Mouse (Mus musculus) midbrain, embryonic 10.5 days (tissue): ENCODE measurements around the gene Dnajb7. TPM values are rescaled to one million over a fixed set of nuclear protein-coding genes. Genes with fewer than 3 reads are reported as not detected.

ENCODE experiments used
- DNase-seq: peaks from one replicate; pipeline ENCODE4 v3.0.0-alpha.2; 2017; ENCODE audit warnings: low spot score
- H3K27ac ChIP-seq: fragments of 300-500 bp; sonication (generic); replicated peaks from 2 replicates; pipeline ENCODE4 v1.5.1; 2016; ENCODE audit warnings: mild to moderate bottlenecking
- H3K27me3 ChIP-seq: fragments of 300-500 bp; sonication (generic); 2 replicates; pipeline ENCODE4 v1.6.1; 2016; ENCODE audit warnings: low read depth, mild to moderate bottlenecking; ENCODE audit not compliant: poor library complexity, severe bottlenecking
- H3K36me3 ChIP-seq: fragments of 300-500 bp; sonication (generic); 2 replicates; pipeline ENCODE4 v1.6.1; 2016; ENCODE audit warnings: mild to moderate bottlenecking, moderate library complexity
- H3K4me1 ChIP-seq: fragments of 300-500 bp; sonication (generic); 2 replicates; pipeline ENCODE4 v1.6.1; 2016
- H3K4me3 ChIP-seq: fragments of 300-500 bp; sonication (generic); 2 replicates; pipeline ENCODE4 v1.5.1; 2016; ENCODE audit warnings: mild to moderate bottlenecking, moderate library complexity
- H3K9me3 ChIP-seq: fragments of 300-500 bp; sonication (generic); replicated peaks from 2 replicates; pipeline ENCODE4 v1.6.1; 2016; ENCODE audit warnings: mild to moderate bottlenecking
- WGBS: fragments of 180-500 bp; shearing (Covaris S2); methylation state at CpG from one replicate; pipeline ENCODE4 v1.1.7; 2016; 5-methylcytosine and 5-hydroxymethylcytosine counted together
- polyA plus RNA-seq: library from polyadenylated mRNA; unstranded; fragments of >200 nt; fragmentation: Nextera tagmentation; extraction: Ambion mirVana; gene quantifications from 2 replicates; pipeline ENCODE4 v1.2.1, GENCODE M21; 2016

The Dnajb7 gene
- polyA plus RNA-seq, 1 experiment from 2014 or later, result 3.7 TPM

GRCm38 (mm10) chr15:81361417-81362015, 46.6 kb downstream of the Dnajb7 start:
- H3K27ac ChIP-seq, result no peak overlapping the region; the same call in 1 of the 2 replicates
- DNase-seq, result no peak
- WGBS, result 48% methylated on average over 10 of the region's 10 CpGs
- H3K4me1 ChIP-seq, result peaks cover 40% of the 10 kb centered on the region
- 0 out of 2 replicates have a peak overlapping the region, but pooled peaks have one; percentile 77 for H3K4me3 ChIP-seq
- H3K9me3 ChIP-seq, result no peaks in the 10 kb centered on the region
- peaks cover 44% of the 10 kb centered on the region for H3K36me3 ChIP-seq
- H3K27me3 ChIP-seq, result no peaks in the 10 kb centered on the region

DNA sequence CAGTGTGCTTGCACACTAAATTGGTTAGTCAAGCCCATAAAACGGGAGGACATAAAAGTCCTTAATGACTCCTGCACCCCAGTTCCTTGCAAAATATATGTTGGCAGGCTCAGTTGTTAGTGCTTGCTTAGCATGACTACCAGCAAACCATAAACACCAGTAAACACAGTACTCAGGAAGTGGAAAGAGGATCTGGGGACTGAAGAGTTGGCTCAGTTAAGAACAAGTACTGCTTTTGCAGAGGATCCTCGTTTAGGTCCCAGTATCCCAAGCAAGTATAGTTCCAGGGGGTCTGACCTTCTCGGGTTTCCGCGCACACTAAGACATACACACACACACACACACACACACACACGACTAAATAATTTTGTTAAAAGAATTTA, 47.1 kb downstream of the Dnajb7 start:
- peak overlapping the region; percentile 89; the same call in 1 of the 2 replicates for H3K27ac ChIP-seq
- 42% methylated on average over 6 of the region's 6 CpGs for WGBS
- no peak for DNase-seq

DNA sequence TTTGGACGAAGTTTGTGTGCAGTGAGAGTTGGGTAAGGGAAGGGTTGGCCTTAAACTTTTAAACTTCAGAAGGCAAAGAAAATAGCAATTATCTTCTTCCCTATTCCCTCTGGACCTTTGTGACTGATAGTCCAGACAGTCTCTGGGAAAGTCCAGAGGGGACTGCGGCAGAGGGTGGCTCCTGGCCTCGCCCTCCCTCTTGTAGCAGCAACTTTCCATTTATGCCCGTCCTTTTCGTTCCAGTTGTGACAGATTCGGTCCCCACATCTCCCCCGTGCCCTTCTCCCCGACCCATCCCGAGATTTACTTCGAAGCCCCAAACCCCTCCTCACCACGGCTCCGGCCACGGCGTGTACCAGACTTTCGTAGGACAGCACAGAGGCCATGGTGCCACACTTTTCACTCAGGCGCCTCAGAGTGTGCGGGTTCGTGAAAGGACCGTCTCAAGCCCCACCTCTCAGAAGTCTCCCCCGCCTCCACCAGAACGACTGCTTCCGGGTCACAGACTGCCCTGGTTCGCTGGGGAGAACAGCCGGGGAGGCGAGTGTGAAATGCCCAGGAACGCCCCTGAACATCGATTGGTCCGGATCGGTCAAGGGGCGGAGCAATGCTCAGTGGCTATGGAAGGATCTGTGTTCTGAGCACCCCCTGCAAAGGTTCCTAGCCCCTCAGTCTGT, 47.6 kb downstream of the Dnajb7 start, which contains the start of gene Slc25a17:
Gene Slc25a17 (minus strand): TSS at position 468 of the 677 bp plus-strand sequence.
- Histone ChIP-seq H3K27me3 (no peaks in the 10 kb centered on the region), H3K4me1 (peaks cover 40% of the 10 kb centered on the region), H3K4me3 (peak within 1 kb of the TSS; percentile 77), H3K27ac (peak within 1 kb of the TSS; percentile 89), H3K36me3 (peaks cover 34% of the 10 kb centered on the region), H3K9me3 (no peaks in the 10 kb centered on the region)
- DNase-seq, result peak; percentile 96
- under 1% methylated on average over 30 of the region's 30 CpGs for WGBS

More for the DNA sequence above, 47.1 kb downstream of the Dnajb7 start:
- Histone ChIP-seq H3K27me3 (no peaks in the 10 kb centered on the region), H3K36me3 (peaks cover 39% of the 10 kb centered on the region), H3K4me1 (peaks cover 40% of the 10 kb centered on the region), H3K9me3 (no peaks in the 10 kb centered on the region), H3K4me3 (peak overlapping the region; percentile 77)

DNA sequence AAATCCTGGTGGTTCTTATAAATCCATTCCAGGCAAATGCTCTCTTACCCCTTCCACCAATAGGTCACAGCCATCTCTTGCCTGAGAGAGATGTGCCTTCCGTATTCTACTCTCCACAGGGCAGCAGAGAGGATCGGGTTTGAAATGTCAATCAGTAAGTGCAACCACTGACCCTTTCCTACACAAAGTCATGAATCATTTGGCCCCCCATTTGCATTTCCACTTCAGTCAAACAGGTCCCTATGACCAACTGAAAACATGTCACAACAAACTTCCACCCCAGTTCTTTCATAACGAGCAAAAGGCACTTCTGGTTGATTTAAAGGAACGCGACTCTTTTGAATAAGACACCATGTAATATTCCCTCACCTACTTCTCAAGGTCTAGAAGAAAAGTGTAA, 48.7 kb downstream of the Dnajb7 start:
- DNase-seq, result no peak
- Histone ChIP-seq H3K36me3 (peaks cover 23% of the 10 kb centered on the region), H3K9me3 (no peaks in the 10 kb centered on the region), H3K4me1 (peaks cover 40% of the 10 kb centered on the region), H3K27me3 (no peaks in the 10 kb centered on the region), H3K27ac (no peak overlapping the region), H3K4me3 (peak overlapping the region; percentile 77; the same call in 1 of the 2 replicates)
- 92% methylated on average over 5 of the region's 5 CpGs for WGBS

DNA sequence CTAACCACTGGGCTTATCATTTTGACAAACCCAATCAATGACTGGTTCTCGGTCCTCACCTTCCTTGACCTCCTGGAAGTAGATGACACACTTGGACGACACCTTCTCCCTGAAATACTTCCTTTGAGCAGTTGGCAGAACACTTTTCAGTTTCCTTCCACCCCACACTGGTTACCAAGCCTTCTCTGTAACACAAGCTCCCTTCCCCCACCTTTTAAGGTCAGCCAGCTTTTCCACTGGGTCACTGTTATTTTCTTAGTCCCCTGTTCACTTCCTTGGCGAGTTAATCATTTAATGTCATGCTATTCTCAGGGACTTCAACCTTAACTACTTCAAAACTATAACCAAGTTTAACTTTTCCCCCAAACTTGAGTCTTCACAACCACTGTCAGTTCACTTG, 49.2 kb downstream of the Dnajb7 start:
- Histone ChIP-seq H3K27ac (no peak overlapping the region), H3K36me3 (peaks cover 18% of the 10 kb centered on the region), H3K4me3 (no peak overlapping the region), H3K4me1 (peaks cover 40% of the 10 kb centered on the region), H3K27me3 (no peaks in the 10 kb centered on the region), H3K9me3 (no peaks in the 10 kb centered on the region)
- DNase-seq, result no peak
- WGBS, result 92% methylated on average over 3 of the region's 3 CpGs

- 45% methylated on average over 5 of the region's 5 CpGs for WGBS
- no peak overlapping the region for H3K4me3 ChIP-seq
Measured at GRCm38 (mm10) chr15:81356946-81357345, 51.2 kb downstream of the Dnajb7 start.

More at GRCm38 (mm10) chr15:81356946-81357345, 51.2 kb downstream of the Dnajb7 start:
- no peak for DNase-seq
- Histone ChIP-seq H3K4me1 (peaks cover 40% of the 10 kb centered on the region), H3K36me3 (0 out of 2 replicates have a peak, but pooled peaks cover 4% of the 10 kb centered on the region), H3K27me3 (no peaks in the 10 kb centered on the region), H3K9me3 (no peaks in the 10 kb centered on the region), H3K27ac (no peak overlapping the region)

Other genes with a start within 250 kb of the Dnajb7 start
- 20.5 and 23.0 TPM in 2 replicates for gene Mrtfa, start 217.5 kb downstream of the Dnajb7 start, polyA plus RNA-seq
- 0.43 and 1.0 TPM in 2 replicates for gene Mchr1, start 172.8 kb downstream of the Dnajb7 start, polyA plus RNA-seq
- 91.3 and 107 TPM in 2 replicates for gene Slc25a17, start 47.5 kb downstream of the Dnajb7 start, polyA plus RNA-seq
- gene St13, start 8.2 kb downstream of the Dnajb7 start, polyA plus RNA-seq, result 205 and 220 TPM in 2 replicates
- 12.4 and 12.9 TPM in 2 replicates for gene Xpnpep3, start 8.2 kb downstream of the Dnajb7 start, polyA plus RNA-seq
- 631 and 635 TPM in 2 replicates for gene Rbx1, start 58.0 kb upstream of the Dnajb7 start, polyA plus RNA-seq
- gene Ep300, start 177.1 kb upstream of the Dnajb7 start, polyA plus RNA-seq, result 14.1 and 21.1 TPM in 2 replicates